Mouse (Mus musculus) kidney, postnatal 0 days (tissue): ENCODE measurements around the gene Pxmp4. TPM values are rescaled to one million over a fixed set of nuclear protein-coding genes. Genes with fewer than 3 reads are reported as not detected.
A peak's percentile ranks its signal among the peaks of the same experiment; 100 is the strongest.

Source experiments
- ATAC-seq: fragments of 200-750 bp; cut with Nextera tagmentation; replicated peaks from 2 replicates; pipeline ENCODE4 v1.8.0; 2017; ENCODE audit warnings: low read depth, moderate number of reproducible peaks, moderate TSS enrichment, moderate library complexity; ENCODE audit not compliant: low FRiP score
- DNase-seq: peaks from one replicate; pipeline ENCODE4 v3.0.0-alpha.2; 2016; ENCODE audit warnings: low spot score
- H3K27ac ChIP-seq: fragments of 300-500 bp; sonication (generic); 2 replicates; pipeline ENCODE4 v1.5.1; 2014; ENCODE audit warnings: mild to moderate bottlenecking
- H3K27me3 ChIP-seq: fragments of 300-500 bp; sonication (generic); 2 replicates; pipeline ENCODE4 v1.6.1; 2014; ENCODE audit warnings: low read length, mixed read lengths; ENCODE audit not compliant: insufficient read depth
- H3K36me3 ChIP-seq: fragments of 300-500 bp; sonication (generic); 2 replicates; pipeline ENCODE4 v1.6.1; 2014; ENCODE audit warnings: low read length, mixed read lengths; ENCODE audit not compliant: insufficient read depth
- H3K4me1 ChIP-seq: fragments of 300-500 bp; sonication (generic); replicated peaks from 2 replicates; pipeline ENCODE4 v1.6.1; 2014; ENCODE audit warnings: antibody characterized with exemption, low read length, mixed read lengths; ENCODE audit not compliant: insufficient read depth
- H3K4me2 ChIP-seq: fragments of 300-500 bp; sonication (generic); 2 replicates; pipeline ENCODE4 v1.6.1; 2014; ENCODE audit warnings: mild to moderate bottlenecking, low read length, moderate library complexity, mixed read lengths
- H3K4me3 ChIP-seq: fragments of 300-500 bp; sonication (generic); replicated peaks from 2 replicates; pipeline ENCODE4 v1.5.1; 2014; ENCODE audit warnings: low read depth, low read length
- H3K9ac ChIP-seq: fragments of 300-500 bp; sonication (generic); 2 replicates; pipeline ENCODE4 v1.6.1; 2014; ENCODE audit warnings: low read depth, low read length
- H3K9me3 ChIP-seq: fragments of 300-500 bp; sonication (generic); replicated peaks from 2 replicates; pipeline ENCODE4 v1.6.1; 2016; ENCODE audit warnings: low read length, inconsistent platforms, mixed read lengths
- CTCF ChIP-seq: IDR thresholded peaks from 2 replicates; pipeline ENCODE4 v1.5.1; 2016; ENCODE audit warnings: antibody characterized with exemption, low read depth, mild to moderate bottlenecking, moderate library complexity
- WGBS: fragments of 180-500 bp; shearing (Covaris S2); extraction: QIAGEN DNeasy Blood & Tissue Kit; methylation state at CpG from one replicate; pipeline ENCODE4 v1.1.7; 2014; 5-methylcytosine and 5-hydroxymethylcytosine counted together
- polyA plus RNA-seq: library from polyadenylated mRNA; unstranded; fragments of >200 nt; fragmentation: Nextera tagmentation; extraction: Ambion mirVana; gene quantifications from 2 replicates; pipeline ENCODE4 v1.2.1, GENCODE M21; 2015

Gene Pxmp4
- polyA plus RNA-seq, 1 experiment from 2014 or later = 37.9 TPM

DNA sequence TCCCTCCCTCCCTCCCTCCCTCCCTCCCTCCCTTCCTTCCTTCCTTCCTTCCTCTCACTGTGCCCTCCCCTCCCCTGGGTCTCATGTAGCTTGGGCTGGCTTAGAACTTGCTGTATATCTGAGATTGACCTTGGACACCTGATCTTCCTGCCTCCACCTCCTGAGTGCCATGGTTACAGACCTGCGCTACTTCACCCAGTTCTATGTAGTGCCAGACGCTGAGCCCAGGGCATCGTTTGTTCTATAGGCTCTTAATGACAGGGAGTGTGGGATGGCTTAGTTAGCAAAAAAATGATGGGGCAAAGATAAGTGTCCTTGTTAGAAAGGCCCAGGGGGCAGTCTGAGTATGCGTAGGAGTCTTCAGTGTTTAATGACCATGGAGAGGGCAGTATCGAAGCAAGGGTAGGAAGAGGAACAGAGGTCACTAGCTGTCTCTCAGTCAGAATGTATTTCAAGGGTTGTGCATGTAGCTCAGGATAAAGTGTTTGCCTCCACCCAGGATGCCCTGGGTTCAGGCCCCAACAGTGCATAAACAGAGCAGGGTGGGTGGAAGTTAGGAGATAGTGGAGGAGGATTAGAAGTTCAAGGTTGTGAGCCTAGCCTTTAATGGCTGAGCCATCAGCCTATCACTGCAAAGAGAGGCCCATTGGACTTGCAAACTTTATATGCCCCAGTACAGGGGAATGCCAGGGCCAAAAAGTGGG is 29.7 kb upstream of the Pxmp4 start:
- H3K4me1 ChIP-seq = no peaks in the 10 kb centered on the region
- H3K27ac ChIP-seq = no peak overlapping the region
- no peak overlapping the region for H3K4me2 ChIP-seq
- no peak for TF ChIP-seq CTCF
- H3K9me3 ChIP-seq = no peaks in the 10 kb centered on the region
- 45% methylated on average over 5 of the region's 5 CpGs for WGBS
- H3K9ac ChIP-seq = no peak overlapping the region
- no peak for ATAC-seq
- DNase-seq = peak; percentile 45
- H3K27me3 ChIP-seq = no peaks in the 10 kb centered on the region
- no peak overlapping the region for H3K4me3 ChIP-seq
- peaks cover 4% of the 10 kb centered on the region; the same call in 1 of the 2 replicates for H3K36me3 ChIP-seq

DNA sequence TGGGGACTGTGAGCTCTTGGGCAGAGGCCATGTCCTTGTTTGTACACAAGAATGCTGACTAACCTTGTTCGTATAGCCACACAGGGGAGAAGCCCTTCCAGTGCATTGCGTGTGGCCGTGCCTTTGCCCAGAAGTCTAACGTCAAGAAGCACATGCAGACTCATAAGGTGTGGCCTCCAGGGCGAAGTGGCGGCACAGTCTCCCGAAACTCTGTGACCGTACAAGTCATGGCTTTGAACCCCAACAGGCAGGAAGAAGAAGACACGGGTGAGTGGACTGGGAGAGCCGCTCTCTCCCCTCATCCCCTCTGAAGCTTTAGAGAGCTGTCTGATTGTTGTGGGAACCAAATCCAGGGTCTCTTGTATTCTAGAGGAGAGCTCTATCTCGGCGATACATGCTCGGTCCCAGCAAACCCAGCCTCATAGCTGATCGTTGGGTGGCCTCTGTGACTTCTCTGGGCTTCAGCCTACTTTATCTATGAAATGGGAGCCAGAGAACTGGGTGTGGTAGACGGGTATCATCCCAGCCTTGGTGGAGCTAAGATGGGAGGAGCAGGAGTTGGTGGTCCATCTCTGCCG is 28.8 kb upstream of the Pxmp4 start:
- no peak overlapping the region for H3K27ac ChIP-seq
- no peak overlapping the region for H3K4me3 ChIP-seq
- DNase-seq = no peak

DNA sequence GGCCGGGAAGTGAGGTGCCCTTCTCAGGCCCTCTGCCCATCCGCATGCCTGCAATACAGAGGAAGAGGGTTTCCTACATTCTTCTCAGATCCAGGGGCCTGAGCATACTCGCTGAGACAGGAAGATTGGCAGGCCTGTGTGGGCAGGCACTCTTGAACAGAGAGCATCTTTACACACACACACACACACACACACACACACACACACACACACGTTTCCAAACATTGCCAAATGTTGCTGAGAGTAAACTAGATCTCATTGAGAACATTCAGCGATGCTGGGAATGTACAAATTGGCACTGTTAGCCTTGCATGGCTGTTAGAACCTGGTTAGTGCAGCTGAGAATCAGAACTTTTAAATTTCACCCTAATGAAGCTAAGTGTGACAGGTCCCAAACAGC is 27.0 kb upstream of the Pxmp4 start:
- DNase-seq (no peak), ATAC-seq (no peak)
- Histone ChIP-seq H3K4me2 (no peak overlapping the region), H3K27ac (no peak overlapping the region), H3K36me3 (0 out of 2 replicates have a peak, but pooled peaks cover 3% of the 10 kb centered on the region), H3K27me3 (no peaks in the 10 kb centered on the region), H3K4me1 (no peaks in the 10 kb centered on the region), H3K4me3 (no peak overlapping the region), H3K9me3 (no peaks in the 10 kb centered on the region), H3K9ac (no peak overlapping the region)
- 90% methylated on average over 5 of the region's 5 CpGs for WGBS
- TF ChIP-seq CTCF = no peak

More for the DNA sequence above, 28.8 kb upstream of the Pxmp4 start:
- TF ChIP-seq CTCF = no peak
- Histone ChIP-seq H3K4me1 (no peaks in the 10 kb centered on the region), H3K9ac (no peak overlapping the region), H3K4me2 (no peak overlapping the region), H3K9me3 (no peaks in the 10 kb centered on the region), H3K27me3 (no peaks in the 10 kb centered on the region), H3K36me3 (0 out of 2 replicates have a peak, but pooled peaks cover 3% of the 10 kb centered on the region)
- WGBS = 85% methylated on average over 16 of the region's 16 CpGs
- ATAC-seq = no peak

DNA sequence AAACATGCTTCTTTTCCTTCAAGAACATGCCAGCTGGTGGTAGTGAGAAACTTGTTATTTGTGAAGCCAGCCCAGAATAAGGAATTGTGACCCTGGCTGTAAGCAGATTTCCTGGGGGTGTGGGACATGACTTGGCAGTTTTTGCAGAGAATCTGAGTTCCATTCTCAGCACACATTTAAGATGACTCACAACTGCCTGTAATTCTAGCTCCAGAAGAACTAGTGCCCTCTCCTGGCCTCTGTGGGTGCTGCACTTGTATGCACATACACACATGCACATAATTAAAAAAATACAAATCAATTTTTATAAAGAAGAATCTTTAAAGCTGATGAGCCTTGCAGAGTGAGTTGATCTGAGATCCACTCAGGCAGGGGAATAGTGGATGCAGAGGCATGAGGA is 20.6 kb upstream of the Pxmp4 start:
- H3K9ac ChIP-seq = no peak overlapping the region

DNA sequence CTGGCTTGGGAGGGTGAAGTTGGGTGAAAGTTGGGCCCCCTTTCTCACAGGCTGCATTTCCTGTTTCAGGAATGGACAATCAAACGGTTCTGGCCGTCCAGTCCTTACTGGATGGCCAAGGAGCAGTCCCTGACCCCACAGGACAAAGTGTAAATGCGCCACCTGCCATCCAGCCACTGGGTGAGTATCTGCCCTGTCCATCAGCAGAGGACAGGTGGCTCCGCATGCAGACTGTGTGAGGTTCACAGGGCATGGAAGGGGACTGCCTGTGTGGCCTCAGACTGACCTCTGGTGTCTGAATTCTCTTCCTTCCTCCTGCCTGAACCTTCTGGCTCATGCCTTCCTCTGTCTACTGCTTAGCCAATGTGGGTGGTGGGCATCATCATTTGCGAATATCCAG is 18.2 kb upstream of the Pxmp4 start:
- WGBS = 65% methylated on average over 5 of the region's 5 CpGs
- peak; percentile 71 for ATAC-seq
- H3K4me3 ChIP-seq = no peak overlapping the region
- H3K9me3 ChIP-seq = no peaks in the 10 kb centered on the region
- no peaks in the 10 kb centered on the region for H3K36me3 ChIP-seq
- H3K27me3 ChIP-seq = no peaks in the 10 kb centered on the region
- no peak overlapping the region for H3K27ac ChIP-seq
- H3K4me2 ChIP-seq = no peak overlapping the region
- no peak overlapping the region for H3K9ac ChIP-seq
- no peaks in the 10 kb centered on the region for H3K4me1 ChIP-seq
- no peak for DNase-seq
- peak; percentile 17; the same call in 1 of the 2 replicates for TF ChIP-seq CTCF

More for the DNA sequence above, 20.6 kb upstream of the Pxmp4 start:
- H3K4me1 ChIP-seq = no peaks in the 10 kb centered on the region
- H3K27ac ChIP-seq = no peak overlapping the region
- DNase-seq (no peak), ATAC-seq (no peak)
- peak; percentile 24; the same call in 1 of the 2 replicates for TF ChIP-seq CTCF
- no peaks in the 10 kb centered on the region for H3K9me3 ChIP-seq
- no peak overlapping the region for H3K4me3 ChIP-seq
- H3K27me3 ChIP-seq = no peaks in the 10 kb centered on the region
- no peak overlapping the region for H3K4me2 ChIP-seq
- 0 out of 2 replicates have a peak, but pooled peaks cover 3% of the 10 kb centered on the region for H3K36me3 ChIP-seq

DNA sequence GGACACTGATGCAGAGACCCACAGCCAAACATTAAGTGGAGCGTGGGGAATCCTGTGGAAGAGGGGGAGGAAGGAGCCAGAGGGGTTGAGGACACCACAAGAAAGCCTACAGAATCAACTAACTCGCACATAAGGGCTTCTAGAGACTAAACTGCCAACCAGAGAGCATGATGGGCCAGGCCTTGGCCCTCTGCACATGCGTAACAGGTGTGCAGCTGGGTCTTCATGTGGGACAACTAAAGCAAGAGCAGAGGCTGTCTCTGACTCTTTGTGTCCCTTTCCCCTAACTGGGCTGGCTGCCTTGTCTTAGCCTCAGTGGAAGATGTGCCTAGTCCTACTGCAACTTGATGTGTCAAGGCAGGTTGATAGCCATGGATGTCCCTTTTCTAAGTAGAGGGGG is 13.6 kb upstream of the Pxmp4 start:
- H3K9me3 ChIP-seq = no peaks in the 10 kb centered on the region
- ATAC-seq = no peak
- no peak overlapping the region for H3K9ac ChIP-seq
- no peak overlapping the region for H3K27ac ChIP-seq
- no peaks in the 10 kb centered on the region for H3K36me3 ChIP-seq
- H3K4me2 ChIP-seq = no peak overlapping the region
- 0 out of 2 replicates have a peak, but pooled peaks cover 4% of the 10 kb centered on the region for H3K4me1 ChIP-seq
- no peak overlapping the region for H3K4me3 ChIP-seq
- 92% methylated on average over 3 of the region's 3 CpGs for WGBS
- DNase-seq = no peak
- no peaks in the 10 kb centered on the region for H3K27me3 ChIP-seq
- TF ChIP-seq CTCF = no peak
